Mouse (Mus musculus): ENCODE measurements around the gene Eif4a1.

The Eif4a1 gene

DNA sequence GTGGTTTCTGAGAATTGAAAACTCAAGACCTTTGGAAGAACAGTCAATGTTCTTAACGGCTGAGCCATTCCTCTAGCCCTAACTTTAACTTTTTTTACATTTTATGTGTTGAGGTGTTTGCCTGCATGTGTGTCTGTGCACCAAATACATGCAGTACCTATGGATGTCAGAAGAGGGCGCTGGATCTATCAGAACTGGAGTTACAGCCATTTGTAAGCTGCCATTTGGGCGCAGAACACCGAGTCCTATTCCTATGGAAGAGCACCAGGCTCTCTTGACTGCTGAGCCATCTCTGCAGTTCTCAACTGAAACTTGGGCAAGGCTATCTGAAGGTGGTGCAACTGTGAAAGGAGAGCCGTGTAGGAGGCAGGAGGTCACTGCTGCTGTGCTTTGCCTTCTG is 26.4 kb upstream of the Eif4a1 start:
- DNase-seq = no peak

- no peak for DNase-seq
These were observed 25.2 kb upstream of the Eif4a1 start for GRCm38 (mm10) chr11:69697396-69697795.

- peak; percentile 73 for DNase-seq
These were observed 23.3 kb upstream of the Eif4a1 start, which contains the start of the genes Tnfsf12 and Tnfsfm13 for GRCm38 (mm10) chr11:69695361-69696181. Tnfsf12 (minus strand) TSS chr11:69695849. Tnfsfm13 (minus strand) TSS chr11:69696098.

- DNase-seq = no peak
These were observed 22.8 kb upstream of the Eif4a1 start for GRCm38 (mm10) chr11:69695046-69695360.

DNA sequence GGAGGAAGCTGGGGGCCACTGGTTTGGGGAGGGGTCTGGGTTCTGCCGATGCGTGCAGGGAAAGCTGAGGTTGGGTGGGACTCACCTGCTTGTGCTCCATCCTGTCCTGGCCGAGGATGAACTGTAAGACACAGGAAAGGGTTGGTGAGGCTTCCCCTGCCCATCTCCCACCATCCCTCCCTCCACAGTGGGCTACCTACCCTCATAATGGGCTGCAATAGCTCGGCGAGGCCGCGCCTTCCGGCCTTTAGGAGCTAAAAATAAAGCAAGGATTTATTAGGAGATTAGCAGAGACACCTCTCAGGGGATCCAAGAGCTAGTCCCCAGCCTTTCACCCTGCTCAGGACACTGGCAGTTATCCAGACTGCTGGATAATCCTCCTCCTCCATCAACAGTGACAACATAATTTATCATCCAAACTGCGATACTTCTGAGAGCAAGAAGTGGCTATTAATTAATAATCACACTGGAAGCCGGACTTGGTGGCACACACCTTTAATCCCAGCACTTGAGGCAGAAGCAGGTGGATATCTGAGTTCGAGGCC is 21.3 kb upstream of the Eif4a1 start:
- peak; percentile 80 for DNase-seq

GRCm38 (mm10) chr11:69692863-69693262 is 20.6 kb upstream of the Eif4a1 start:
- no peak for DNase-seq

DNA sequence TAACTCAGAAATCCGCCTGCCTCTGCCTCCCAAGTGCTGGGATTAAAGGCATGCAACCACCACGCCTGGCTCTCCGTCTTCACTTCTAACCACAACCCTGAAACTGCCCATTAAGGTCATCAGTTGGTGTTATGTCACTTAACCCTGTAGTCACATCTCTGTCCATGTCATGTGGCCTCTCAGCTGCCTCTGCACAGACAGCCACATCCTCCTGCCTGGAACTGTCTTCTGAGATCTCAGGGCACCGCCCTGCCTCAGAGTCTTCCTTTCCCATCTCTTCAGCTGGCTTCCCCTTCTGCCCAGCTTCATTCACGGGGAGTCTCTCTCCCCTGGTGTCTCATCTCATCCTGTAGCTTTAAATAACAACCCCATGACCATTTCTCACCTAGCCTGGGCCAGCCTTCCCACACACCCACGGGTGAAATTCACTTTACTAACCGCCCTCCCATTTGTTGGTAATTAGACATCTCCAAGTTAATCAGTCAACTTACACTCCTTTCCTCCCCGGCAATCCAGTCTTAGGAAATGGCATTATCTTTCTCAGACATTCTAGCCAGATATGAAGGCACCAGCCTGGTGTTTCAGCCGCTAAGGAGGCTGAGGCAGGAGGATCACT is 20.1 kb upstream of the Eif4a1 start:
- DNase-seq = no peak

- DNase-seq = no peak
These were observed 17.7 kb upstream of the Eif4a1 start for GRCm38 (mm10) chr11:69689891-69690290.

- DNase-seq = no peak
These were observed 14.8 kb upstream of the Eif4a1 start for GRCm38 (mm10) chr11:69687061-69687460.

DNA sequence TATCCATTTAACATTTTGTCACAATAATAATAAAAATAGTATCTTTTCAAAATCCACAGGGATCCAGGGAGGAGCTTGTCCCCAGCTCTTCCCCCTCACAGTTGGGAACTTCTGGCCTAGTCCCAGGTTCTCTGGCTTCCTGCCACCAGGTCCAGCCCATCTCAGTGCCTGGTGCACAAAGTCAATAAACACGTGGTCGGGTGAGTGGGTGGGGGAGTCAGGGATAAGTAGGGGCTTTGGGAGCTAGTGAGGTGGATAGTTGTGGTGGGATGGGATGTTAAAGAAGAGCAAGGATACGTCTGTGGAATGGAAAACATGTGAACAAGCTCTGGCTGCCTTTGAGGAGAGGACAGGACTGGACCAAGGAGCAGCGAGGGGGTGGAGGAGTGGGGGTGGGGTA is 14.2 kb upstream of the Eif4a1 start:
- DNase-seq = no peak

DNA sequence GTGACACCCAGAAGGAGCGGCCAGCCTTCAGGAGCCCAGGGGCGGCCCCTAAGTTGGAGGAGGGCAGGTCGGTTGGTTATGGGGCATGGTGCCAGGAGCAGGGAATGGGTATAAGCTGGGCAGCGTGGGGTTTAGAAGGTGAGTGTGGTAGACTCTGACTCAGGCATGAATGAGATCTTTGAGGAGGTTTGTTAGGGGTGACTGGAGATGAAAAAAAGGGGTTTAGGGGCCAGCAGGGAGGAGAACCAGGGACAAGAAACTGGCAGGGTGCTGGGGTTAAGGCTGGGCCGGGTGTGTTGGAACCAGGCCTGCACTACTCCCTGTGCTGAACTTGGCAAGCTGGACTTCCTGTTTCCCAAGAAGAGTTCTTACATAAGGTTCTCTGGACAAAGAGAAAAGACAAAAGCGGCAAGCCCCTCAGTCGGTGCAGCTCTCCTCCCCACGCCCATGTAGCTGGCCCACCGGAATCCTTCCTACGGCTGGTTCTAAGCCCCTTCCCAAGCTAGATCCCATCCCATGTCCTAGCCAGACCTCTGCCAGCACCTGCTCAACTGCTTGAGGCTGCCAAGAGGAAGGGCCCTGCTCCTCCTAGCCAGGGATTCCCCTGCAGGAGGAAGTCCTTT is 13.4 kb upstream of the Eif4a1 start, which contains the start of gene Tnfsf13:
Gene Tnfsf13, minus strand, starts transcription at position 259 of the 623 bp plus-strand sequence.
- no peak for DNase-seq

DNA sequence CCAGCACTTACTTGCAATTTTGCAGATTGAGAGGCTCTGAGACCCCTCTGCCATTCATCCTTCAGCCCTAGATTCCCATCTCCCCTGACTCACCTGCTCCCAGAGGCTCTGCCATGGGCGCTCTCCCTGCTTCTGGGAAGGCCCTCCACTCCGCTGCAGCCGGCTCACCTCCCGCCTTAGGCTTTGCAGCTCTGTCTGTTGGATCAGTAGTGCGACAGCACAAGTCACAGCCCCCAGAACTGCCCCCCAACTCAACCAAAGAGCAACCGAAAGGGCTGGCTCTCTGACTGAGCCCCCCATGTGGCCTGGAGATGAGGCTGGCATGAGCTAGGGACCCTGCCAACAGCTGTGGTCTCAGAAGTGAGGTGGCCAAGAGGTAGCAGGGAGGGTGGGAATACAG is 12.7 kb upstream of the Eif4a1 start:
- DNase-seq = no peak

GRCm38 (mm10) chr11:69684128-69684745 is 12.0 kb upstream of the Eif4a1 start:
- DNase-seq = no peak

DNA sequence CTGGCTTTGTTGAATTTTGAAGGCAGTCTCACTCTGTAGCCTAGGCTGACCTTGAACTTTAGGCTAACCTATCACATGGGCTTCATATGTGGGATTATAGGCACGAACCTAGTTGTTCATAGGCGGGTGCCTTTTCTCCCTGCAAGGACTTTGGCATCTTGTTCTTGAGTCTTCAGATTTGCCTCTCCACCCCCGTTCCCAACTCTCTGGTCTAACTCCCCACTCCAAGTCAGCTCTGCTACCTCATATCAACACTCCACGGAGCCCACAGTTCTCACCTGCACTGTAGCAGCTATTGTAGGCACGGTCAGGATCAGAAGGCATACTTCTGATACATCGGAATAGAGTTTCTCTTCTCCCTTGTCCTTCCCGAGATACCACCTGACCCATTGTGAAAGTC is 11.4 kb upstream of the Eif4a1 start:
- DNase-seq = no peak

DNA sequence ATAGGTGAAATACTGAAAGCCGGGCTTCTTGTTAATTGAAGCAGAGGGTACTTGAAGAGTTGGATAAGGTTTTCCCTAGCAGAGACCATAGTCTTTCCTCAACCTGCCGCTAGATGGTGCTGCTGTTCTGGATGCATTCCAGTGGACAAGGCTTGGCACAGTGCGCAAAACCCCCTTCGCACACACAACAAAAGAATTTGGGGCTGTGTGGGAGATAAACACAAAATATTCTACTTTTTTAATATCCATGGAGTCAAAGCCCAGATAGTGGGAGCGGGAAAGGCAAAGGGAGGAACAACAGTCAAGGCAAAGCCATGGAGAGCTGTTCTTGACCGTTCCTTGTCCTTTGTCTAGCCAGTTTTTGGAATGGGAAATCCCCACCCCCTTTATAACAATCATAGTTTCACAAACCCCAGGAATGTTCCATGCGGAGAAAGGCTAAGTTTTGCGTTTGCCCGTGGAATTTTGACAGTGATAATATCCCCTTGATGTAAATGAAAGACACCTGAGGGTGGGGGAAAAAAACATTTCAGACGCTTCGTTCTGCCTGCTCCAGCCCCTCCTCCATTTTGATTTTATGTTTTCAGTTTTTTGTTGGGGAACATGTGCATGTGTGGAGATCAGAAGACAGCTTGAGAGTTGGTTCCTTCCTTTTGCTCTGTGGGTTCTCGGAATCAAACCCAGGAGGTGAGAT is 10.8 kb upstream of the Eif4a1 start:
- peak; percentile 95 for DNase-seq

- DNase-seq = no peak
These were observed 10.1 kb upstream of the Eif4a1 start for GRCm38 (mm10) chr11:69682209-69682839.

DNA sequence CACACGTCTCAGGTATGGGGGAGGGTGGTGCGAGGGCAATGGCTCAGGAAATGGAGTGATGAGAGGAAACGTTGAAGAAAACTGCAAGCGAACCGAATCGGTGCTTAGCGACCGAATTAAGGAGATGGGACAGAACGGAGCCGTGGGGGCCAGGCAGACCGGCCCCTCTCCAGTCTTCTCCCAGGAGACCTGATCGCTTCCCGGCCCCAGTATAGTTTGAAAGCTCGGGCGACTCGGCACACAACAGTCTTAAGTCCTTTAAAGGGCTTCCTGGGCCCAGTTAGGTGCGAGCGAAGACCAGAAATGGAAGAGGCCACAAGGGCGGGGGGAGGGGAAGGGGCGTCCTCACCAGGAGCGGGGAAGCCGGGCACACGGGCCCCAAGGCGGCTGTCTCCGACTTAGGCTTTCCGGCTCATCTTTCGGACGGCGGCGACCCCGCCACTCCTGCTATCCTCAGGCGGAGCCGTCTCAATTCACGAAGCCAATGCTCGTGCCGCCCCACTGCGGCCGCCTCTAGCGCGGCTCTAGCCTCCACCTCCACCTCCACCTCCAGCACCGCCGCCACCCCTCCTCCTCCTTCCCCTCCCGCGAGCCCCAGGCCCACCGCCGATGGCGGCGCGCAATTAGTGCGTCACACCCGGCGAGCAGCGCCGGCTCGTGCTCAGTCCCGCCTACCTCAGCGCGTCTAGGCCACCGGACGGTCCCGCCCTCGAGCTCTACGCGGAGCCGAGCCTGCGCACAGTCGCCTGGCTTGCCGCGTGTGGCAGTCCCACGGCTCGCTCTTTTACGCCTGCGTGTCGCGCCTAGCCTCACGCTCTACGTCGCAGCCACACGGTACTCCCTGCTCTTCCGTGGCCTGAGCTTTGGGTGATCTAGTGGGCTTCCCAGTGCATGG is 9.3 kb upstream of the Eif4a1 start, which contains the start of gene Senp3:
Gene Senp3, minus strand, starts transcription at position 771 of the 895 bp plus-strand sequence.
- peak; percentile 98 for DNase-seq

DNA sequence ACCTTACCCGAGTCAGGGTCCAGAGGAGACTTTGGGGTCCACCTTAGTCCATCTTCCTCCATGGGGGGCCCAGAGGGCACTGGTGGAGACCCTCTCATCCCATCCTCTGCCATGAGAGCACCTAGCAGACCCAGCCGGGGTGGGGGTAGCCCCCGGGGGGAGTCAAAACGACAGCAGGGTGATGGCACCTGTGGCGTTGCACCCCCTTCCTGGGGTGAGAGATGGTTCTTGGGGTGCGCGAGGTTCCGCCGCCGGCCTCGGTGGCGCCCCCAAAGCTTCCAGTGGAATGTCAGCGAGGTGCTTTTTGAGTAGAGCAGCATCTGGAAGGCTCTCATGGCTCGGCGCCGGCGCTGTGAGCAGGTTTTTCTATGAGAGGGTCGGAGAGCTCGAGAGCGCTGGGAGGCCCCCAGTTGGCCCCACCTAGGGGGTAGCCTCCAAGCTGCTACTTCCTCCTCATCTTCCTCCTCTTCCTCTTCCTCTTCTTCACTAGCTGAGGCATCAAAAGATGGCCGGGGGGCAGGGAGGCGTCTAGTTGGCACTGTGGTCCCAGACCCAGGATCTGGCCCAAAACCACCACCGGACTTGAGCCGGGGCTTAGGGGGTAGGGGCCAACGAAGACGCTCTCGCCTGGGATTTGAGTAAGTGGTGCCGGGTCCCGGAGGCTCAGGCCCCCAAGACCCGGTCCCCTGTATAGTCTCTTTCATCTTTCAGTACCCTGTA is 8.1 kb upstream of the Eif4a1 start:
- DNase-seq = no peak

GRCm38 (mm10) chr11:69679144-69679543 is 6.9 kb upstream of the Eif4a1 start:
- DNase-seq = no peak

DNA sequence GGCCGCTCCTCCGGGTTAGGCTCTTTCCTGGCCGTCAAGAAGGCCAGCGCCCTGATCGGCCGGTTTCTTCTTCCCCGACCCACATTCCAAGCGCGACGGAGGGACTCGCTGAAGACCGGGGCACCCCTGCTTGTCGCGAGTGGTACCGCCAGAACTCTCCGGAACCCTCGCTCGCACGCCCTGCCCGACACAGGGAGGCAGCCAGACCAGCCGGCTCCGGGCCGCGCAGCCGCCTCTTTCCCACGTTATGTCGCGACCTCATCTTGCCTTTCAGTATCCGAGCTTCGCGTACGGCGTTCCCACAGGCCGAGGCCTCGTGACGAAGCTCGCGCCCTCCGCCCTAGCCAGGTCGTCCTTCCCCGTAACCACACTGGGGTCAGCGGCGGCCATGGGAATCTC is 498 bp downstream of the Eif4a1 start:
- no peak for DNase-seq
